Mouse (Mus musculus) right cerebral cortex, postnatal 36 days (tissue): ENCODE results near the gene B020004J07Rik.
A peak's percentile ranks its signal among the peaks of the same experiment; 100 is the strongest.
"Not testable (repeated sequence)": the region's sequence is repeated elsewhere in the genome, so short reads cannot be mapped to it uniquely, and the experiment has no call there.

Experiments
- DNase-seq, 2 experiments: peaks; one replicate each; pipeline ENCODE4 v3.0.0; 2022; ENCODE audit warnings: low spot score in 2 of 2, mixed read lengths in 1 of 2

The B020004J07Rik gene

GRCm38 (mm10) chr4:101843923-101844322, at the start of gene B020004J07Rik:
Gene B020004J07Rik (minus strand): TSS chr4:101844023.
- DNase-seq: not testable (repeated sequence)

- no peak for DNase-seq
Measured at GRCm38 (mm10) chr4:101889377-101889776, 45.6 kb upstream of the B020004J07Rik start.

GRCm38 (mm10) chr4:101883641-101884040, 39.8 kb upstream of the B020004J07Rik start:
- DNase-seq: no peak

GRCm38 (mm10) chr4:101875687-101876086, 31.9 kb upstream of the B020004J07Rik start:
- not testable (repeated sequence) for DNase-seq

- DNase-seq: not testable (repeated sequence)
Measured at GRCm38 (mm10) chr4:101872031-101872430, 28.2 kb upstream of the B020004J07Rik start.

DNA sequence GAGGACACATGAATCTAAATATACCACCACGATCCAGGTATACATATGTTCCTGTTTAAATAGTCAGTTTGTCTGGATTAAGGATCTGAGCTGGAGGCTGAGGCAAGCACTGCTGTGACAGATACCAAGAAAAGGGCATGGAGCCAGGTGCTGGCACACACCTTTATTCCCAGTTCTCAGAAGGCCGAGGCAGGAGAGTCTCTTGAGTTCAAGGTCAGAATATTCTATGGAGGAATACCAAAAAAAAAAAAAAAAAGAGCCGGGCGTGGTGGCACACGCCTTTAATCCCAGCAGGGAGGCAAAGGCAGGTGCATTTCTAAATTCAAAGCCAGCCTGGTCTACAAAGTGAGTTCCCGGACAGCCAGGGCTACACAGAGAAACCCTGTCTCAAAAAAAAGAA, 18.5 kb upstream of the B020004J07Rik start:
- DNase-seq: no peak

DNA sequence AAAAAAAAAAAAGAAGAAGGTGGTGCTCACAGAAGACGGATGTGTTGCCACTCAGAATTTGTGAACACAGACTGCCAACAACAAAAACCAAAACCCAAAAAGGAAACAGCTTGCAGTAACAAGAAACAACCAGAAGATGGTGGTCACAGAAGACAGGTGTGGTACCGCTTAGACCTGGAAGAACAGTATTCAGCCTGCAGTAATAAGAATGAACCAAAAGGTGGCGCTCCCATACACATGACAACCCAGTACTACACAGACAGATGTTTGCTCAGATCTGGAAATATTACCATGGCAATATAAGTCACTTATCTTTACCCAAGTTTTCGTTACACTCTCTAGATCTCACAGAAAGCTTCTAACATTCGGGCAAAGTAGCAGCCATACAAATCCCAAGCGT, 17.1 kb upstream of the B020004J07Rik start:
- peak; percentile 11 to 14 for DNase-seq

DNA sequence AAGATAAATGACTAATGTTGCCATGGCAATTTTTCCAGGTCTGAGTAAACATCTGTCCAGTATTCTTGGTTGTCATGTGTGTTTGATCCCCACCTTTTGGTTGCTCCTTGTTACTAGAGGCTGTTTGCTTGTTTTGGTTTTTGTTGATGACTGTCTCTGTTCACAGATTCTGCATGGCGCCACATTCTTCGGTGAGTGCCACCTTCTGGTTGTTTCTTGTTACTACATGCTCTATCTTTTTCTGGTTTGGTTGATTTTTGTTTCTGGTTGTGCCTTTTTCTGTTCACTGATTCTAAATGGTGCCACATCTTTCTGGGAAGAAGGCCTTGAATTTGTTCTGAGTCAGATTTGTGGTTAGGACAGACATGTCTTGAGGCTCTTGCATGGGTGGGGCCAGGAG, 7.1 kb upstream of the B020004J07Rik start:
- no peak for DNase-seq
